Mouse (Mus musculus): ENCODE results near the gene G430095P16Rik.
A peak's percentile ranks its signal among the peaks of the same experiment; 100 is the strongest.

G430095P16Rik gene

DNA sequence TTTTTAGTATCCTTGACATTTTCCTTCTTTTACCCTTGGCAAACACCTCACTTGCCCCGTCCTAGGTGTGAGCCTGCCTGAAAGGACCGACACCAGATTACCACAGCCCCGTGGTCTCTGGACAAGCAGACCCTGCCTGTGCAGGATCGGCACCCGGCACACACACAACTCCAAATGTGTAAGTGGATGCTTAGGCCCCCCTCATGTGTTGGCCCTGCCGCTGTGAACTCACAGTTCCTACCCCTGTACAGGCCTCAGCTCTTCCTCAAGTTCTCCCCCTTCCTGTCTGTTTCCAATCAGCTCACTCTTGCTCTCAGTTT is 317 bp upstream of the G430095P16Rik start:
- DNase-seq (ENCODE audit: low read depth, low spot score) = no peak

DNA sequence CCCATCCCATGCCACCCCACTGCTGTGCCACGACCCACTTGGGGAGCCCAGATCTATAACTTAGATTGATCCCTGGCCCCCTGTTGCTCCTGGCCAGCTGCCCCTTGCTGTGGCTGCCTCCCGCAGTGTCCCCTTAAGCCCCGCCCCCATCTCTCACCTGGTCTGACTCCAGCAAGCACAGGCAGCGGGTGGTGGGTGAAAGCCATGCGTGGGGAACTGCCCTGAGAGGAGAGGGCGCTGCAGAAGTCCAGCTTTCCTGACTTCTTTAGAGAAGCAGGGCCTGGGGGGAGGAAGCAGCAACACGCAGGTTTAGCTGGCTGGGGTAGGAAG is 729 bp downstream of the G430095P16Rik start:
- no peak for DNase-seq (ENCODE audit: low read depth, low spot score)

GRCm38 (mm10) chr8:84724683-84725082 is 1.9 kb downstream of the G430095P16Rik start:
- no peak for DNase-seq (ENCODE audit: low read depth, low spot score)

DNA sequence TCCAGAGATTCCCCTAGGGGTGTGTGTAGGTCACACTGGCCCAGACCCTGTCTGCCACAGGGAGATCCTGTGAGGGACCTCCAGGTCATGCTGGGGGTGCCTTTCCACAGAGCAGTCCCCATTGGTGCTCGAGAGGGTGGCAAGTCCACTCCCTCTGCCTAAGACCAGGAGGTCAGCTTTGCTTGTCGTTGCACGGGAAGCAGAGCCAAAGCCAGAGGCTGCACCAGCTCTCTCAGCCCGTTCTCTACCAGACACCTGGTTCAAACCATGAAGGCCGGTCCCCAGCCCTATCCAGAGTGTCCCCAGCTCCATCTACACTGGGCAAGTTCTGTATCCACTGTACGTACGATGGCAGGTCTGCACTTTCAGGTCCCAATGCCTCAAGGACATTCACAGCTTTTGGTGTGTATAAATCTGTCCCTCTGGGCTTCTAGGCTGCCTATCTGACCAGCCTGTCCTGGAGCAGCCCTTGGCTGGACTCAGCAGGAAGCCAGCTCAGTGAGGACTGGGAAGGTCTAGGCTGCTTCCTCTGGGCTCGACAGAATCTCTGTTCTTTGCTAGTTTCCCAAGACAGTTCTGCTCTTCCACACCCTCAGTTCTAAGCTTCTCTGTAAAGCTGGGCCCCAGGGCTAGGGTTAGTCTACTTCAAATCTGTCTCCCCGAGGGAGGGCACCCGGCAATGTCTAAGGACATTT is 2.6 kb downstream of the G430095P16Rik start:
- no peak for DNase-seq (ENCODE audit: low read depth, low spot score)

- DNase-seq (ENCODE audit: low read depth, low spot score) = no peak
Observed at GRCm38 (mm10) chr8:84725941-84726259, 3.1 kb downstream of the G430095P16Rik start.

DNA sequence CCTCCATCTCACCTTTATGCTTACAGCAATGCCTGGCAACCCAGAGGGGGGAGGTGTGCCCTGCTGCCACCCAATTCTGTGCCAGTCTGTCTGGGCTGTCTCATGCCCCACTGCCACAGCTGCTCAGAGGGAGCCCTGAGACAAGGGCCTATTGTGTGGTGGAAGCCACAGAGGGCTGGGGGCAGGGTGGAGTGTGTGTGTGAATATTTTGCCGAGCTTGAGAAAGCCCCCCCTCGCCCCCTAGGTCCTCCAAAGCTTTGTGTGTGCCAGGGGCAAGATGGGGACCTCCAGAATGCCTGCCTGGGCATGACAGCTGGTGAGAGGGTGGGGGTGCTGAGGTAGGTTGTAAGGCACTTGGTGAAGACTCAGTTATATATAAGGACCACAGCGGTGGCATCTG is 5.7 kb downstream of the G430095P16Rik start:
- no peak for DNase-seq (ENCODE audit: low read depth, low spot score)

DNA sequence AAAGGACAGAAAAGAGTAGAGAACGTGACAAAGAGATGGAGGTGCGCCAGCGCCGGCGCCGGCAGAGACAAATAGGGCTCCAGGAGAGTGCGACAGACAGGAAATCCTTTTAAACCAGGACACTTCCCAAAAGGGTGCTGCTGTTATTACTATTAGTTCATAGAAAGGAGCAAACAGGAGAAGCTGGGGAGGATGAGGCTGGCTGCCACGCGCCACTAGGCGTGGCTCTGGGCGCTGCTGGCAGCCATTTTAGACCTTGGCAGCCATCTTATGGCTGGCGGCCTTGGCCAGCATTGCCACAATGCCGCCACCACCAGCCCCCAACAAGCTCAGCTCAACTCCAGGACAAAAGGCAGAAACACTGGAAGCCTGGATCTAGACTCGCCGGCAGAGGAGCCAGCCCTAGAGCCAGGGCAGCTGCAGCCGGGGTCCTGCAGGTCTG is 7.1 kb downstream of the G430095P16Rik start:
- DNase-seq (ENCODE audit: low read depth, low spot score) = no peak

- DNase-seq (ENCODE audit: low read depth, low spot score) = no peak
Observed at GRCm38 (mm10) chr8:84730541-84731370, 7.9 kb downstream of the G430095P16Rik start.

DNA sequence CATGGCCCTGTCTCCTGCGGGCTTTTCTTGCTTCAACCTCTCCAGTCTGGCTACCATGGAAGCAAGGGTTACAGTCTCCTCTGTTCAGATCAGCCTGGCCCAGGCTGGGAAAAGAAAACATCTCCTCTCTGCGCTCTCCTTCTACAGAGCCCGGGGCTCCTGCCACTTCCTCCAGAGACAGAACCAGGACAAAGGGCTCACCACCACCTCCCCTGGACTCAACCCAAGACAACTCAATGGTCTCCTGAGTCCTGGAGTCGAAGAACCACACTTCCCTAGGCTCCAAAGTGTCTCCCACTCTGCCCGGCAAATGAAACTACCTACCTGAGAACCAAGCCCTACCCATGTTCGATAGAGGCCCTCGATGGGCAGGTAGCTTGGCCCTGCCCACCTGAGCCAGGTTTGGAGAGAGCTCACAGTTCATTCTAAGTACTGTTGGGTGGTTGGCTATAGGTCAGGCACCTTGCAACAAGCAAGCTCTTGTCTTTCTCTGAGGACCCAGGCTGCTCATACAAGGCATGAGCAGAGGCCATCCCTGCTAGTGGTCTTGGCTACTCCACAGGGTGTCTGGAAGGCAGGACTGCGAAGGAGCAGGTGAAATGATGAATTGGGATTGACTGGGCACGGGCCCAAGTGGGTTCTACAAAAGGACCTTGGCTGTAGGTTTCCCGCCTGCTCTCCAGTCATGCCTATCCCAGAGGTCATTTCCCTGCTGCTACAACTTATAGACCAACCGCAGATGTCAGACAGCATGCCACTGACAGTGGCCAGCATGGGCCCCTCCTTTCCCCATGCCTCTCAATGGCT is 8.8 kb downstream of the G430095P16Rik start:
- DNase-seq (ENCODE audit: low read depth, low spot score) = no peak

DNA sequence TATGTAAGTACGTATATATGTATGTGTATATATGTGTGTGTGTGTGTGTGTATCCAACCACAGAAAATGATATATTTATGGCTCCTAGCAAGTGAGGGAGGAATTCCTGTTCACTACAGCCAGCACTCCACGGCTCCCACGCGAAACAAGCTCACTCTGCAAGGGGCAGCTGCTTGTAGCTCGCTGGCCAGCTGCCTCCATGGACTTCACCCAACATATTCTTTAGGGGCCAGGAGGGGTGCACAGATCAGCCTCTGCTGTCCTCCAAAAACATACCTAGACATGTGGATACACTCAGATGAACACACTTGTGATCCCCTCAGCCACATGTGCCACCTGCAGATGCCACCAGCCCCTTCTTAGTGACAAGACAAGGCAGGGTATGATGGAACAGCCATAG is 9.7 kb downstream of the G430095P16Rik start:
- DNase-seq (ENCODE audit: low read depth, low spot score) = no peak

GRCm38 (mm10) chr8:84732996-84733395 is 10.2 kb downstream of the G430095P16Rik start:
- DNase-seq (ENCODE audit: low read depth, low spot score) = no peak

DNA sequence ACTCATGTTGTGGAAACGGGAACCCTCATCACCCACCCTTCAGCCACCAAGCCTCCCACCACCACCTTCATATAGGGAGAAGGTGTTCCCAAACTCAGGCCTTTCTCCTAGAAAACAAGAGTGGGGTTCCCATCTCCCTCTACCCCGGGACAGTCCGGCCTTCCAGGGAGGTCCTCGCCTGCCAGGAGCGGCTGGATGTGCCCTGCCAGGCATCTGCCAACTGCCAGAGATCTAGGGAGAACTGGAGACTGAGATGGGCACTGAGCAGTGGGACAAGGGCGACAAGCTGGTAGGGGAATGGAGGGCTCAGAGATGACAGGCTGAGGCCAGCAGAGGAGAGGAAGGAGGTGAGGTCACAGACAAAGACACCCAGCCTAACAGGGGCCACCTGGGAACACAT is 11.2 kb downstream of the G430095P16Rik start:
- DNase-seq (ENCODE audit: low read depth, low spot score) = no peak

DNA sequence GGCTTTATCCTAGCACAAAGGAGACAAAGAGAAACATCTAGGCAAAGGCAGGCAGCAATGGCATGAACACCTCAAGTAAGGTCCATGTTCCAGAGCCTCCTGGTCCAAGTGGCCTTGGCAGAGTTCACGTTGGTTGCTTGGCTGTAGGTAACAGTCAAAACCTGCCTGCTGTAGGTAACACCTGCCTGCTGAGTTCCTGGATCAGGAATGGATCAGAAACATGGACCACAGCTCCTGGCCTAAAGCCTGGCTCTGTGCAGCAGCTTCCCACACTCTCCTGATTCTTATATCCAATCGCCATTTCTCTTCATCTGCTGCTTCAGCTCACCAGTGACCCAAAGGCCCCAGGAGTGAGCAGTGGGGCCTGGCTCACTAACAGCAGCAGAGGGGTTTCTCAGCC is 11.9 kb downstream of the G430095P16Rik start:
- DNase-seq (ENCODE audit: low read depth, low spot score) = no peak

- DNase-seq (ENCODE audit: low read depth, low spot score) = no peak
Observed at GRCm38 (mm10) chr8:84735597-84735996, 12.8 kb downstream of the G430095P16Rik start.

GRCm38 (mm10) chr8:84736521-84736920 is 13.7 kb downstream of the G430095P16Rik start:
- DNase-seq (ENCODE audit: low read depth, low spot score) = no peak

- peak; percentile 77 for DNase-seq (ENCODE audit: low read depth, low spot score)
Observed at GRCm38 (mm10) chr8:84737608-84738007, 14.8 kb downstream of the G430095P16Rik start.

- DNase-seq (ENCODE audit: low read depth, low spot score) = no peak
Observed at GRCm38 (mm10) chr8:84738266-84738665, 15.5 kb downstream of the G430095P16Rik start.

- DNase-seq (ENCODE audit: low read depth, low spot score) = no peak
Observed at GRCm38 (mm10) chr8:84738715-84739400, 16.1 kb downstream of the G430095P16Rik start.

DNA sequence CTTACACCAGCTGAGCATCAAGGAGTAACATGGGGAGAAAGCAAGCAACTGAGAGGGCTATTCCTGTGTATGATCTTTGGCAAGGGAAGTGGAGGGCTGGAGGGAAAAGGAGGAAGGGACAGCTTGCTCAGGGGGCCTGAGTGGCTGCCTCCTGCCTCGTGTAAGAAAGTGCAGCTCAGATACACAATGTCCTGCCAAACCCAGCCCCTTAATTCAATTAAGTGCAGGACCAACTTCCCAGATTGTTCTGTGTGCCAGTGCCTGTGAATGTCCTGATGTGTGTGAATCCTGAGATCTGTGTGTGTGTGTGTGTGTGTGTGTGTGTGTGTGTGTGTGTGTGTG is 16.6 kb downstream of the G430095P16Rik start:
- DNase-seq (ENCODE audit: low read depth, low spot score) = no peak

GRCm38 (mm10) chr8:84740895-84741843 is 18.4 kb downstream of the G430095P16Rik start:
- DNase-seq (ENCODE audit: low read depth, low spot score) = no peak
